Mouse (Mus musculus): ENCODE measurements at regions not wholly inside any gene's neighbourhood (a gene's known extent, or its start where the extent isn't known, plus 50 kb on each side); places are given as distances from the start of the nearest gene placed in this dataset.

DNA sequence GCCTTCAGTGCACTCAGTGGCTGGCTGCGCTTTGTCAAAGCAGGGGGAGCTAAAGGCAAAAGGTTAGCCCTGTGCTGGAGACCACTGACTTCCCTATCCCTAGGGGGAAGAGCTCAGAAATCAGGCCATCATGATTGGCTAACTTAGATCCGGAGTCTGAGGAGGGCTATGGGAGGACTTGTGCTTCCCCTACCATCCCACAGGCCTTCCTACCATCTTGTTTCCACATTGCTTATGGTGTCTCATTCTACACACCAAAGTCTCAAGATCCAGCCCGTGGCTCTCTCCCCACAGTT, 72.9 kb upstream of the 1700024P04Rik start:
- DNase-seq: no peak

DNA sequence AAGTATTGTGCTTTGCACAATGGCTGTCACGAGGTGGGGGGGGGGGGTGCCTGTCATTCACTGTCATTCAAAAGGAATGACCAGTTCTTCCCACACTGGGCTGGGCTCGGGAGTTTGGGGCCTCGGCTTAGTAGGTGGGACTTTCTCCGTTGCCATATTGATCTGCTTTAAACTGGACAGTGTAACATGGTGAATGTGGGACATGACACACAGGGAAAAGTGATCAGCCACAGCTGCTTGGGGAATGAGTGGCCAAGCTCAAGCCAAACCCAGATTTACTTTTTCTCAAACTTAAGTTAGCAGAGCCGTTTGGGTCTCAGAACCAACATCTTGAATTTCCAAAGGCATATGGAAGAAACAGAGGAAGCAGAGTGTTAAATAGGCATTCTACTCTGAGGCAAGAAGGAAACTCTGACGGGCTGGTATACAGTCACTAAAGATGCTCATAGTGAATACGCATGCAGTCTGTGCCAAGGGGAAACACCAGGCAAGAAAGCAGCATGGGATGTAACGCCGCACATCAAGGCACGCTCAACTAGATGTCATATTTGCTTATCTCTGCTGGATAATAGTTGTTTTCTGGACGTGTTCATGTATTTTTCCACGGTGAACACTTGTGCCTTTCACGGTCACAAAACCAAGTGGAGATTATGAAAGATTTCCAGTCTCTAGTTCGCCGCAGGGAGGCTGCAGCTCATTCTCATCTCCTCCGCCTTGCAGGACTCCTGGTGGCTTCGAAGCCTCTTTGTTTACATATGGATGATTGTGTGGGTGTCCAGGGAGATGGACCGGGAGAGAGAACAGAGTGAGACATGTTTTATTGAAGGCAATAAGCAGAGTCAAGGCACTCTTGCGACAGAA, 72.3 kb upstream of the 1700024P04Rik start:
- no peak for DNase-seq

DNA sequence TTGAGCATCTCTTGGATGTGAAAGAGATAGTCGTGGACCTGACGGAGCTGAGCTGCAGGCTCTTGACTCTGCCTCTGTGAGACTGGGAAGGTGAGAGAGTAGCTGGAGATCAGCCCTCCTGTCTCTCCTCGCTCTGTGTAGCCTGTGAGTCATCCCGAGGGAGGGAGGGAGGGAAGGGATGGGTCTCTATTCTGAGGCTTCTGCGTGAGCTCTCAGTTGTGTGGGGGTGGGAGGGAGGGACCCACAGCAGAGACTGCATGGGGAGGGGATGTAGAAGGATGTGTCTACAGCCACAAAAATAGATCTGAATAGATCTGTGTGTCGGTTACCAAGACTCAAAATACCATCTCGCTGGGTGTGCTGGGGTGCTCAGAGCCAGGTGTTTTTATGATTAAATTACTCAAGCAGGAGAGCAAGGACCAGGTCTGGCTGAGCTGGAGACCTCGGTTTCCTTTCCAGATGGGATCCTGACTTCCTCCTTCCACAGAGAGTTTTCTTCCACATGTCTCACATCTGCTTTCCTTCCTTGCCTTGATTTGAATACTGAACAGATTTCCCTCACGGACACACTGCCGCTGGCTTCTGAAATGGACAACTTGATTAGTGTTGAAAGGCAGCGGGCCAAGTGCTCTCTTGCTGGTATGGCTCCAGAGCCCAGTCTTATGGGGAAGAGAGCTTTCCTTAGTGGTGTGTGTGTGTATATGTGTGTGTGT, 71.4 kb upstream of the 1700024P04Rik start:
- no peak for DNase-seq

DNA sequence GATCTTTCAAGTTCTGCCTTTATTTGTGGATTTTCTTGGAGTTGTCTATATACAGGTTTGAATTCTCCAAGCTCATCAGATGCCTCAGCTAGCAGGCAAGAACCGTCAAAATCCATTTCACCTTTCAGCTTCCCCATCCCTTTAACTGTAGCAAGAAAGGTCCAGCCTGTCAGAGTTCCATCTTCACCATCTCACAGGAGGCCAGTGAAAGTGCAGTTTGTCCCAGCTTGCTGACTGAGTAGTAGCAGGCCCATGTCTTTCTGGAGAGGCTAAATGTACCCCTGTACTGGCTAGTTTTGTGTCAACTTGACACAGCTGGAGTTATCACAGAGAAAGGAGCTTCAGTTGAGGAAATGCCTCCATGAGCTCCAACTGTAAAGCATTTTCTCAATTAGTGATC, 67.7 kb upstream of the 1700024P04Rik start:
- no peak for DNase-seq

DNA sequence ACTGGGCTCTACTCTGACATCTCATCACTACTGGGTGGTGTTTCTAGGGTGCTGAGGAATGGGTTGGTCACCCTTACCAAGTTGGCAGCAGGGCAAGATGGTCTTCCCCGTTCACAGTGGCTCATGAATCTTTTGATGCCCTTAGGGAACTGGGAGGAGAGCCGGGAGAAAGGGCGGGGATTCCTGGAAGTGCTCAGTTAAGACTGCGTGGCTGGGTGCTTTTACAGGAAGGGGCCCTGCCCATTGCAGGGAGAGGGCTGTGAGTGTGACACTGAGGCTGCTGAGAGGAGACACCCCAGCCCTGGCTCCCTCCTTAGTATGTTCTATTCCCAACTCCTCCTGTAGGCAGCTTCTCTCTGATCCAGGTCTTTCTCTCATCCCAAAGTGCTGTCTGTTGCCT, 65.3 kb upstream of the 1700024P04Rik start:
- no peak for DNase-seq

DNA sequence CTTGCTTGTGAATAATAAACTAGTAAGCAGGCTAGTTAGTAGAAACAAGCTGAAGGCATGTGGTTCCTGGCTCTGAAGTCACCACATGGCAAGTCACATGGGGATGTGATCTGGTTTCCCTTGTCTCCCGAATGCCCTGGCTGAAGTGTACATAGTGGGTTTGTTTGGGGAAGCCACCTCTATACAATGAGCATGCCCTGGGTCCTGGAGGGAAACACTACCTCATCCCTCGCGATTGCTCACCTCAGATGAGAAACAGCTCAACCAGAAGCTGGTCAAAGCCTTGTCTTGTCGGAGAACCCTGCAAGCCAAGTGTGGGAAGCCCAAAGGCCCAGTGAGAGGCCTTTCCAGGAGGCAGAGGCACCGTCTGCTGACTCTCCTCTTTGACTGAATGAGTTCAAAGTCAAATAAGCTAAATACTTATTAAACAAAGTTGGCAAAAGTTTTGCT, 64.3 kb upstream of the 1700024P04Rik start:
- no peak for DNase-seq

DNA sequence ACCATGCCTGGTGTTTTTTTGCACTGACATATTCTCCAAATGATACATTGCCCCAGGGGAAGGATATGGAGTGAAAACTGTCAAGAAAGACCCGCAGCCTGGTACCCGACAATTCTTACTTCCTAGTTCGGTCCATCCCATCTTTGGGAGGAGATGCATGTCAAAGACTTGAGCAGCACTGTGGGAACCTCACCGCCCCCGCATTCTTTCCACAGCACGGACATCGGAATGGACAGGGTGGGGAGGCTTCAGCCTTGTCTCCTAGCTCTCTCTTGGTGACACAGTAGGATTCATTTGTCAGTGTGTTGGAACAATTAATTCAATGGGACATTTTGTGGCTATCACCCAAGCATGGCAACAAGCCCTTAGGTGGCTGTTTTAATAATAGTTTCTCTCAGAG, 62.9 kb upstream of the 1700024P04Rik start:
- no peak for DNase-seq

DNA sequence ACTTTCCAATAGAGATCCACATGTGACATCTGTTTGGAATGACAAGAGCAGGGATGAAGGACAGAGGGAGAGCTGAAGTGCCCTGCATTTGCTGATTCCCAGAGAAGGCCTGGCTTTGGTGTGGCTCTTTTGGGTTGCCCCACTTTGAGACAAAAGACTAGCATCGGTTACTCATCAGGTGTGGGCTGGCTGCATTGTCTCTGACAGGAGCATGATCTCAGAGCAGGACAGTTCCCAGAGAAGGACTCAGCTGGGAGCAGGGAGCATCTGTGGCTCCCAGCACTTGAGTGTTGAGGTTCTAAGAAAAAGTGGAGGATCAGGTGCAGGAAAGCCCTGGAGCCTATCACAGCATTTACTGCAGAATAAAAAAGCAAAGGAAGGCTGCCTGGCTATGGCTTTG, 62.4 kb upstream of the 1700024P04Rik start:
- DNase-seq: no peak

DNA sequence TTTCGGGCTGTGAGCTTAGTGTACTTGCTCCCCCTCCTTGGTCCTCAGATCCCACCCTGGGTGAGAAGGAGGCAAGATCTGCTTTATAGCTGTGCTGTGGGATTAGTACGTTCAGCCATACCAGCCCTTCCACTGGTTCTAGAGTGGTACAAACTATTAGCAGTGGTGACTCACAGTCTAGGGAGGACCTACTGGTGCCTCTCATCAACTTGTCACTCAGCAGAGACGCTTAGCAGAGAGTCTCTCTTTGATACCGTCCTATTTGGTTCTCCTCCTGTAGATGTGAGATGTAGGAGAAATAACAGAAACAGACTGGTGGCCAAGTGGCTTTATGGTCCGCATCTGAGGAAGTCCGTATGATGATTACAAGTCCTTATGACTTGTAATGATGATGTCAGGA, 57.7 kb upstream of the 1700024P04Rik start:
- DNase-seq: no peak

DNA sequence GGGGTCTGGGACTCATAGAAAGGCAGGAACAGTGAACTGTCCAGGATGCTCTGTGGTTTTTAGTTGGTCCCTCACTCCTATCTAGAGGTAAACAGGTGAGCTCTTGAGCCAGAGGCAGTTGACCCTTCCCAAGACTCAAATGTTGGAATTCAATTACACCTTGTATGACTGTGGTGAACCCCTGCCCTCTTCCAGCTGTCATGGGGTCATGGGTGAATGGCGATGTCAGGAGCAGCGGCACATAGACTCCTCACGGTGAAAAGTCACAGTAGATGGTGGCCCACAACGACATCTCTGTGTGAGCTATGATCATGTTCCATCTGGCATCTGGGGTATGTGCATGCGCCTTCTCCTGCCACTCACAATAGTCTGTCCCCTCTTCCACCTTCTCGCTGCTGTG, 56.9 kb upstream of the 1700024P04Rik start:
- no peak for DNase-seq

DNA sequence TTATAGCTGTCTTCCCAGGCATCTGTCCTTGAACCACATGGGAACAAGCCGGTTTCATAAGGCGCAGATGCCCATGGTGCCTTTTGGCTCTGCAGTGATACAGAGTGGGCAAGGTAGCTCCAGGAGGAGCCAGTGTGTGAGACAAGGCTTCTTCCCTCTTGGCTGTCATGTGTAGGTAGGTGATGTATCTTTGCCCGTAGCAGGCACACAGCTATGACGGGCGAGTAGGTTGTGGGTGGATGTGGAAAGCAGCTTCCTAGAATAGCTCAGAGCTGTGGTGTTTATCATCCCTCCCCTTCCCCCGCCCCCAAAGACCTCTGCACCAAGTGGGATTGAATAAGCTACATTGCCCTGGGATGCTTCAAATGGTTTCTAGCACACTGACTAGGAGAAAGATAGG, 56.5 kb upstream of the 1700024P04Rik start:
- DNase-seq: no peak

DNA sequence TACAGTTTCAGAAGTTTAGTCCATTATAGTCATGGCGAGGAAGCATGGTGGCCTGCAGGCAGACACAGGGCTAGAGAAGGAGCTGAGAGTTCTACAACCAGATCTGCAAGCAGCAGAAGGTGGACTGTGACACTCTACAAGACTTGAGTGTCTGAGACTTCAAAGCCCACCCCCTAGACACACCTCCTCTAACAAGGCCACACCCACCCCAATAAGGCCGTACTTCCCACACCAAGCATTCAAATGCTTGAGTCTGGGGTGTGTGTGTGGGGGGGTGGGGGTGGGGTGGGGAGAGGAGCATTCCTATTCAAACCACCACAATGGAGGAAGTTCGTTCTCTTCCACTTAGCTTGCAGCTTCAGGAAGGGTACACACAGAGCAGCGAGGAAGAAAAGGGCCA, 55.8 kb upstream of the 1700024P04Rik start:
- DNase-seq: no peak

DNA sequence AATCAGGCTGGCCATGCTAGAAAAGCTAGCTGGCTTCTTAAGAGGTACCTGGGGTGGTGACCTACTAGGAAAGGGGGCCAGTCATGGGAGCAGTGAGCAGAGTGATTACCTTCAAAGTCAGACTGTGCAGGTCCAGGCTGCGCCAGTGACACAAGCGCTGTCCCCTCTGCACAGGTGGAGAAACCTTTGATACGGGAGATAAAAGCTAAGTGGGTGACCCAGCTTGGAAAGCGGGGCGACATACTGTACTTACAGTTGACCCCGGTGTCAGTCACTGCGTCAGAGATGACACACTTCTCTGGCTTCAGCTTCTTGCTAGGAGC, 54.7 kb upstream of the 1700024P04Rik start:
- DNase-seq: no peak

DNA sequence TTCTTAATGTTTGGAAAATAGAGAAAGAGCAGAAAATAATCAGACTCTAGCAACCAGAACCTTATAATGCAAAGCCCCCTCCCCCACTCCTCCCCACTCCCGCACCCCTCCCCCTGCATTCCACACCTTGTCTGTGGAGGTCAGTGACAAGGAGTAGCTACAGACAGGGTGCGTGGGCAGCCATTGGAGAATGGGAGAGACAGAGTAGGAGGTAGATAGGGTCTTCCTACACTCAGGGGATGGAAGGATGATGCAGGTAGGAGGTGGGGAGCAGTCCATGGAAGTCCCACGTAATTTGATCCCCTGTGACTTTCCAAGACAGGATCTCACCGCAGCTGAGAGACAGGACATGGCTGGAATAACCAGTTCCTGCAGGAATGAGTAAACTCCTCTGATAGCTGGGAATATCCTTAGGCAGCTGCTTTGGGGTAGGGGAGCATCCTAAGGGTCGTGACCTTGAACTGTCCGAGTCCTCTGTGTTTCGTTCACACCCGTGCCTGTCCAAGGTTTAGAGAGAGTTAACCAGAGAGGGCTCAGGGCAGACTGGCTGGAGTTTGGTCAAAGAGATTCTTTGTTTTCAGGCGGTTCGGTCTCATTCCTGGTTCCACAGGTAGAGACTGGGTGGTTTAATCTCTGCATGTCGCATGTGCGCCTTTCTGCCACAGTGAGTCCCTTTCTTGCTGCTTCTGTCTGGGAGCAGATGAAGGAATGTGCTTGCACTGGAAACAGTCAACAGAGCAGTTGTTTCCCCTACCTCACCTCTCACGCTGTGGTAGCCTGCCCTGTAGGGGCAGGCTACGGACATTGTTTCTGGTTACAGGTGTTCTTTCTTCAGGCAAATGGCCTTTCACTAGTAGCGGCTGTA, 54.1 kb upstream of the 1700024P04Rik start:
- no peak for DNase-seq

DNA sequence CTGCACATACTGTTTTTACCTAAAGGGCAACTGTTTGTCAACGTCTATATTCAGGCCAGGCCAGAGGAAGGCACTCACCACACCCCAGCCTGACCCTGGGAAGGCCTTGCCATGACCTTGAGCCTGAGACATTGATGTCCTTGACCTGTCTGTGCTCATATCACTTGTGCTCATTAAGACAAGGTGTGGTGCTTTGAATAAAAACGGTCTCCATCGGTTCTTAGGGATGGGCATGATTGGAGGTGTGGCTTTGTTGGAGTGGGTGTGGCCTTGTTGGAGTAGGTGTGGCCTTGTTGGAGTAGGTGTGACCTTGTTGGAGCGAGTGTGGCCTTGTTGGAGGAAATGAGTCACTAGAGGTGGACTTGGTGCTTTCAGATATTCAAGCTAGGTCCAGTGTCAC, 52.8 kb upstream of the 1700024P04Rik start:
- no peak for DNase-seq

Measured in adrenal gland, adult 8-10 months (tissue).